Mouse (Mus musculus): ENCODE data around the gene 4931428L18Rik. TPM values are rescaled to one million over a fixed set of nuclear protein-coding genes. Genes with fewer than 3 reads are reported as not detected.
A peak's percentile ranks its signal among the peaks of the same experiment; 100 is the strongest.

The 4931428L18Rik gene
- not detected for total RNA-seq (2021)
- long read RNA-seq, experiment 1 = 0 reads
- long read RNA-seq, experiment 2 = 0 reads

GRCm38 (mm10) chr1:31222564-31222963, at the start of gene 4931428L18Rik, which contains the start of gene Pih1d3:
Gene 4931428L18Rik, minus strand, starts transcription at chr1:31222684.
Gene Pih1d3, plus strand, starts transcription at chr1:31222838.
- Histone ChIP-seq H3K27ac (no peak within 1 kb of the TSS), H3K4me3 (no peak within 1 kb of the TSS)
- DNase-seq (ENCODE audit: low spot score in 2 of 2) = no peak
- no peak for TF ChIP-seq CTCF (conservative IDR thresholded peaks at IDR 0.05)

GRCm38 (mm10) chr1:31260218-31260923, 37.9 kb upstream of the 4931428L18Rik start:
- DNase-seq (ENCODE audit: low spot score in 2 of 2) = peak; percentile 14 to 26
- Histone ChIP-seq H3K27ac (no peak overlapping the region), H3K4me3 (no peak overlapping the region)
- TF ChIP-seq CTCF (conservative IDR thresholded peaks at IDR 0.05) = no peak

- DNase-seq (ENCODE audit: low spot score in 2 of 2) = peak in 1 of 2 experiments; percentile 2
- H3K4me3 ChIP-seq = no peak overlapping the region
- no peak overlapping the region for H3K27ac ChIP-seq
- no peak for TF ChIP-seq CTCF (conservative IDR thresholded peaks at IDR 0.05)
These were observed 11.0 kb upstream of the 4931428L18Rik start for GRCm38 (mm10) chr1:31233319-31234036.

GRCm38 (mm10) chr1:31220599-31221250, 1.8 kb downstream of the 4931428L18Rik start:
- no peak overlapping the region for H3K4me3 ChIP-seq
- no peak for DNase-seq (ENCODE audit: low spot score in 2 of 2)
- TF ChIP-seq CTCF (conservative IDR thresholded peaks at IDR 0.05) = no peak
- no peak overlapping the region for H3K27ac ChIP-seq

- DNase-seq (ENCODE audit: low spot score in 2 of 2) = no peak
- Histone ChIP-seq H3K27ac (no peak overlapping the region), H3K4me3 (no peak overlapping the region)
- TF ChIP-seq CTCF (conservative IDR thresholded peaks at IDR 0.05) = no peak
These were observed 7.7 kb downstream of the 4931428L18Rik start for GRCm38 (mm10) chr1:31214831-31215230.

GRCm38 (mm10) chr1:31210144-31210543, 12.3 kb downstream of the 4931428L18Rik start:
- H3K4me3 ChIP-seq = no peak overlapping the region
- H3K27ac ChIP-seq = no peak overlapping the region
- peak; percentile 93 for TF ChIP-seq CTCF (conservative IDR thresholded peaks at IDR 0.05)
- DNase-seq (ENCODE audit: low spot score in 2 of 2) = peak; percentile 65 to 73

GRCm38 (mm10) chr1:31205770-31206169, 16.7 kb downstream of the 4931428L18Rik start:
- H3K4me3 ChIP-seq = no peak overlapping the region
- no peak for DNase-seq (ENCODE audit: low spot score in 2 of 2)
- no peak overlapping the region for H3K27ac ChIP-seq
- no peak for TF ChIP-seq CTCF (conservative IDR thresholded peaks at IDR 0.05)

GRCm38 (mm10) chr1:31205346-31205745, 17.1 kb downstream of the 4931428L18Rik start:
- no peak for TF ChIP-seq CTCF (conservative IDR thresholded peaks at IDR 0.05)
- Histone ChIP-seq H3K27ac (no peak overlapping the region), H3K4me3 (no peak overlapping the region)

GRCm38 (mm10) chr1:31203771-31204170, 18.7 kb downstream of the 4931428L18Rik start:
- Histone ChIP-seq H3K4me3 (no peak overlapping the region), H3K27ac (no peak overlapping the region)
- no peak for TF ChIP-seq CTCF (conservative IDR thresholded peaks at IDR 0.05)
- peak in 1 of 2 experiments; percentile 13 for DNase-seq (ENCODE audit: low spot score in 2 of 2)

More at GRCm38 (mm10) chr1:31205346-31205745, 17.1 kb downstream of the 4931428L18Rik start:
- no peak for DNase-seq (ENCODE audit: low spot score in 2 of 2)

GRCm38 (mm10) chr1:31196959-31197358, 25.5 kb downstream of the 4931428L18Rik start:
- Histone ChIP-seq H3K27ac (no peak overlapping the region), H3K4me3 (no peak overlapping the region)
- no peak for TF ChIP-seq CTCF (conservative IDR thresholded peaks at IDR 0.05)
- no peak for DNase-seq (ENCODE audit: low spot score in 2 of 2)

- no peak overlapping the region for H3K27ac ChIP-seq
- no peak for TF ChIP-seq CTCF (conservative IDR thresholded peaks at IDR 0.05)
- DNase-seq (ENCODE audit: low spot score in 2 of 2) = no peak
These were observed 26.9 kb downstream of the 4931428L18Rik start for GRCm38 (mm10) chr1:31195633-31196032.

GRCm38 (mm10) chr1:31190237-31190866, 32.1 kb downstream of the 4931428L18Rik start:
- Histone ChIP-seq H3K27ac (no peak overlapping the region), H3K4me3 (no peak overlapping the region)
- TF ChIP-seq CTCF (conservative IDR thresholded peaks at IDR 0.05) = no peak
- DNase-seq (ENCODE audit: low spot score in 2 of 2) = no peak

More at GRCm38 (mm10) chr1:31195633-31196032, 26.9 kb downstream of the 4931428L18Rik start:
- no peak overlapping the region for H3K4me3 ChIP-seq
